Mouse (Mus musculus): ENCODE measurements at regions not wholly inside any gene's neighbourhood (a gene's known extent, or its start where the extent isn't known, plus 50 kb on each side); places are given as distances from the start of the nearest gene placed in this dataset.

GRCm38 (mm10) chr1:83701696-83702404 lies 293.9 kb upstream of the Sphkap start:
- WGBS, result 68% methylated on average over 6 of the region's 6 CpGs
- no peak for TF ChIP-seq POLR2A (IDR thresholded peaks at IDR 0.05; ENCODE audit: borderline replicate concordance, extremely low read depth, low read depth, low read length)
- no peak for TF ChIP-seq CTCF (IDR thresholded peaks at IDR 0.05; ENCODE audit: insufficient read depth, low read length)
- Histone ChIP-seq H3K4me1 (ENCODE audit: control insufficient read depth, insufficient read depth, low read length) (no peaks in the 10 kb centered on the region), H3K4me3 (replicated peaks; ENCODE audit: extremely low read depth, low read depth, low read length) (no peak overlapping the region)
- no peak for DNase-seq

- 42% methylated on average over 6 of the region's 6 CpGs for WGBS
- DNase-seq, result no peak
- TF ChIP-seq CTCF (IDR thresholded peaks at IDR 0.05; ENCODE audit: insufficient read depth, low read length), result no peak
- TF ChIP-seq POLR2A (IDR thresholded peaks at IDR 0.05; ENCODE audit: borderline replicate concordance, extremely low read depth, low read depth, low read length), result no peak
- no peaks in the 10 kb centered on the region for H3K4me1 ChIP-seq (ENCODE audit: control insufficient read depth, insufficient read depth, low read length)
- H3K4me3 ChIP-seq (replicated peaks; ENCODE audit: extremely low read depth, low read depth, low read length), result no peak overlapping the region
These were observed 289.4 kb upstream of the Sphkap start for GRCm38 (mm10) chr1:83697422-83697821.

DNA sequence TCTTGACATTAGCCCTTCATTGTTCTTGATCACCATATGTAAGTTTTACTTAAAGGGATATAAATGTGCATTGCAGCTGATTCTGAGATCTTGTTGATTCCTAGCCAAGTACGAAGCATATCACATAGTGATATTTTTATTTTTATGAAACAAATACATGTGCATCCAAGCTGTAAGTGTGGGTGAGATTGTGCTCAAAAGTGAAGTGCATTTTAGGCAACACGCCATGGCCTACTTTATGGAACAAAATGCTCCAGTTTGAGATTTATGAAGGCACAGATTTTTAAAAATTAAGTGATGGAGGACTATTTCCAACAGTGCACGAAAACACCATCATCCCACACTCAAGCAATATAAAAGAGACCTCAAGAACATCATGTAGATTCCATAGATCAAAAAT lies 277.2 kb upstream of the Sphkap start:
- TF ChIP-seq CTCF (IDR thresholded peaks at IDR 0.05; ENCODE audit: insufficient read depth, low read length) (no peak), POLR2A (IDR thresholded peaks at IDR 0.05; ENCODE audit: borderline replicate concordance, extremely low read depth, low read depth, low read length) (no peak)
- Histone ChIP-seq H3K4me1 (ENCODE audit: control insufficient read depth, insufficient read depth, low read length) (no peaks in the 10 kb centered on the region), H3K4me3 (replicated peaks; ENCODE audit: extremely low read depth, low read depth, low read length) (no peak overlapping the region)
- no peak for DNase-seq
- 62% methylated on average over 3 of the region's 3 CpGs for WGBS

GRCm38 (mm10) chr1:83665326-83665725 lies 257.3 kb upstream of the Sphkap start:
- Histone ChIP-seq H3K4me3 (replicated peaks; ENCODE audit: extremely low read depth, low read depth, low read length) (no peak overlapping the region), H3K4me1 (ENCODE audit: control insufficient read depth, insufficient read depth, low read length) (no peaks in the 10 kb centered on the region)
- no peak for DNase-seq
- TF ChIP-seq POLR2A (IDR thresholded peaks at IDR 0.05; ENCODE audit: borderline replicate concordance, extremely low read depth, low read depth, low read length), result no peak
- no peak for TF ChIP-seq CTCF (IDR thresholded peaks at IDR 0.05; ENCODE audit: insufficient read depth, low read length)
- 65% methylated on average over 2 of the region's 2 CpGs for WGBS

- no peak for TF ChIP-seq POLR2A (IDR thresholded peaks at IDR 0.05; ENCODE audit: borderline replicate concordance, extremely low read depth, low read depth, low read length)
- no peak for TF ChIP-seq CTCF (IDR thresholded peaks at IDR 0.05; ENCODE audit: insufficient read depth, low read length)
- DNase-seq, result no peak
- 85% methylated on average over 3 of the region's 3 CpGs for WGBS
- Histone ChIP-seq H3K4me1 (ENCODE audit: control insufficient read depth, insufficient read depth, low read length) (no peaks in the 10 kb centered on the region), H3K4me3 (replicated peaks; ENCODE audit: extremely low read depth, low read depth, low read length) (no peak overlapping the region)
These were observed 254.1 kb upstream of the Sphkap start for GRCm38 (mm10) chr1:83661808-83662802.

- TF ChIP-seq POLR2A (IDR thresholded peaks at IDR 0.05; ENCODE audit: borderline replicate concordance, extremely low read depth, low read depth, low read length) (no peak), CTCF (IDR thresholded peaks at IDR 0.05; ENCODE audit: insufficient read depth, low read length) (no peak)
- 88% methylated on average over 2 of the region's 2 CpGs for WGBS
- no peak overlapping the region for H3K4me3 ChIP-seq (replicated peaks; ENCODE audit: extremely low read depth, low read depth, low read length)
- no peaks in the 10 kb centered on the region for H3K4me1 ChIP-seq (ENCODE audit: control insufficient read depth, insufficient read depth, low read length)
- no peak for DNase-seq
These were observed 245.7 kb upstream of the Sphkap start for GRCm38 (mm10) chr1:83653661-83654060.

DNA sequence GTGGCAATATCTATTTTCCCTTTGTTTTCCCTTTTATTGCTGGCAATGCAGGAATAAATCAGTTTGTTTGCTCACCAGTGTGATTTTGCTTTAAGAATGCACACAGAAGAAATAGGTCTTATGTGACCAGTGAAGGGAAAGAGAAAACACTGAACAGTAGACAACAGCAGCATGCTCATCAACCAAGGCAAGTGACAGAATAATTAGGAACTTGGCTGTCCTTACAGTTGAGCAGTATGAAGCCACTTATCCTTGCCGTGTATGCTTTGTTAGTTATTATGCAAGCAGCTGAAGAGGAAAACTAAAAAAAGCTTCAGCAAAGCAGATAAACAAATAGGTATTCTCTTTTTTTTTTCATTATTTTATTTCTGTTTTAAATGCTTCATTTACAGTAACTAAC lies 237.6 kb upstream of the Sphkap start:
- Histone ChIP-seq H3K4me3 (replicated peaks; ENCODE audit: extremely low read depth, low read depth, low read length) (no peak overlapping the region), H3K4me1 (ENCODE audit: control insufficient read depth, insufficient read depth, low read length) (no peaks in the 10 kb centered on the region)
- TF ChIP-seq CTCF (IDR thresholded peaks at IDR 0.05; ENCODE audit: insufficient read depth, low read length) (no peak), POLR2A (IDR thresholded peaks at IDR 0.05; ENCODE audit: borderline replicate concordance, extremely low read depth, low read depth, low read length) (no peak)
- DNase-seq, result no peak
- 56% methylated on average over 1 of the region's 1 CpGs for WGBS

DNA sequence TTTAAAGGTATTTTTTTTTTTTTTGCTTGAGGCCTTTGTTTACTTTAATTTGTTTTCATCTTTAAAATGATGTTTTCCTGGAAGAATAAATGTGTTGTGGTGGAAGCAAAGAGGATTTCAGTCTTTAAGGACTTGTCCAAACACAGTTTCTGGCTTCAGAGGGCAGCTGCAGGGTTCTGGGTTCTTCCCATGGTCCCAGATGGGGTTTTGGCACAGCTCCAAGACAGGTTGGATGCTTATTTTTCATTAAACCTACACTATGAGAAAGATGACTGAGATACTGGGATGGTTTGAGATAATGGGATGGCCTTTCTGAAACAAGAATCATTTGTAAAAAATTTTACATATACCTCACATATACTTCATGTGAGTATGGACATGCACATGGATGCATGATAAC lies 234.7 kb upstream of the Sphkap start:
- H3K4me3 ChIP-seq (replicated peaks; ENCODE audit: extremely low read depth, low read depth, low read length), result no peak overlapping the region
- no peak for TF ChIP-seq CTCF (IDR thresholded peaks at IDR 0.05; ENCODE audit: insufficient read depth, low read length)
- TF ChIP-seq POLR2A (IDR thresholded peaks at IDR 0.05; ENCODE audit: borderline replicate concordance, extremely low read depth, low read depth, low read length), result no peak
- H3K4me1 ChIP-seq (ENCODE audit: control insufficient read depth, insufficient read depth, low read length), result no peaks in the 10 kb centered on the region
- no peak for DNase-seq

GRCm38 (mm10) chr1:83636051-83636450 lies 228.1 kb upstream of the Sphkap start:
- H3K4me3 ChIP-seq (replicated peaks; ENCODE audit: extremely low read depth, low read depth, low read length), result no peak overlapping the region
- WGBS, result 70% methylated on average over 3 of the region's 3 CpGs
- TF ChIP-seq POLR2A (IDR thresholded peaks at IDR 0.05; ENCODE audit: borderline replicate concordance, extremely low read depth, low read depth, low read length) (no peak), CTCF (IDR thresholded peaks at IDR 0.05; ENCODE audit: insufficient read depth, low read length) (no peak)
- no peaks in the 10 kb centered on the region for H3K4me1 ChIP-seq (ENCODE audit: control insufficient read depth, insufficient read depth, low read length)
- DNase-seq, result no peak
